Comparison of ENCODE assay signal across 8 mouse cellular contexts in the genomic region with DNA sequence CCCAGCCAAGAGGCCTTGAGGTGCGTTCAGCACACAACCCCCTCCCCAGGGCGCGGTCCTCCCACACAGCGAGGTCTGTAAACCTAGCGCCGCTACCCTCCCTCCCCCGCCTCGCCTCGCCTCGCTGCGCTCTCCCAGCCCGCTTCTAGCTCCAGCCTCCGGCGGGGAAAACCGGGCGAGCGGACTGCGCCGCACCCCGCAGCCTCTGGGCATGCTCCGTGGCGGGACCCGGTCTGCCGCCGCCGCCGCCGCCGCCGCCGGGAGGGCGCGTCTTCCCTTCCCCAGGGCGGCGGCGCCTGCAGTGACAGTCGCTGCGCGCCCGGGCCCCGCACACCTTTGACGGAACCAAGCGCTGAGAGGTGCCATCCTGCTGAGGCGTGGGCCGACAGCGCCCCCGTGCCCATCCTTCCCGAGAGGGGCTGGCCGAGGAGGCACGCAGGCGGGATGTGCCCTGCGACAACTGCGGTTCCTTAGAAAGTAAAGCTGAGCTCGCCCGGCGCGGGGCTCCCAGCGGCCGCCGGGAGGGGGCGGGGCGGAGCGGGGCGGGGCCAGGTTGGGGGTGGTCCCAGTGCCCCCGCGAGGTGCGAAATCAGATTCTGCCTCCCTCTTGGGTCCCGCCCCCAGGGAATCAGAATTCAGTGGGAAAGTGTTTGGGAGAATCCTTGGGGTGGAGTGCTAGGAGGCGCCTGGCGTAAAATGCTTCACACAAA.
DNase-seq lines count a peak whose midpoint lies in the region; ATAC-seq and TF ChIP-seq lines count a peak whose summit lies in the region.

No protein-coding gene starts in this region.

- no peak for TF ChIP-seq CTCF in E14TG2a.4 (conservative IDR thresholded peaks at IDR 0.05; ENCODE audit: low read length)
- no peak for TF ChIP-seq CTCF in heart, postnatal 0 days (IDR thresholded peaks at IDR 0.05; ENCODE audit: low read depth)
- TF ChIP-seq CTCF in liver, embryonic 14.5 days (IDR thresholded peaks at IDR 0.05; ENCODE audit: low read depth): no peak

- H3K27ac ChIP-seq in forebrain, embryonic 14.5 days (ENCODE audit: low read depth, low read length): peak overlapping the region; percentile 50
- peak overlapping the region; percentile 100 for H3K27ac ChIP-seq in heart, postnatal 0 days (ENCODE audit: low read depth)
- H3K27ac ChIP-seq in liver, embryonic 14.5 days: no peak overlapping the region
- H3K27ac ChIP-seq in neural tube, embryonic 12.5 days: peak overlapping the region; percentile 67; the same call in 1 of the 2 replicates

- no peaks in the 10 kb centered on the region for H3K27me3 ChIP-seq in E14TG2a.4 (ENCODE audit: insufficient read depth, low read length)
- no peaks in the 10 kb centered on the region for H3K27me3 ChIP-seq in forebrain, embryonic 14.5 days (replicated peaks; ENCODE audit: control insufficient read depth, insufficient read depth, low read length)
- no peaks in the 10 kb centered on the region for H3K27me3 ChIP-seq in heart, postnatal 0 days (ENCODE audit: control insufficient read depth, insufficient read depth, low read length)
- H3K27me3 ChIP-seq in liver, embryonic 14.5 days (ENCODE audit: control insufficient read depth, insufficient read depth, low read length): peaks cover 38% of the 10 kb centered on the region
- no peaks in the 10 kb centered on the region for H3K27me3 ChIP-seq in neural tube, embryonic 12.5 days (replicated peaks)

- H3K9me3 ChIP-seq in E14TG2a.4 (ENCODE audit: low read length): no peaks in the 10 kb centered on the region
- no peaks in the 10 kb centered on the region for H3K9me3 ChIP-seq in forebrain, embryonic 14.5 days (replicated peaks; ENCODE audit: control insufficient read depth, low read length)
- no peaks in the 10 kb centered on the region for H3K9me3 ChIP-seq in heart, postnatal 0 days (replicated peaks; ENCODE audit: control insufficient read depth, low read length)
- no peaks in the 10 kb centered on the region for H3K9me3 ChIP-seq in liver, embryonic 14.5 days (ENCODE audit: control insufficient read depth, low read length)
- no peaks in the 10 kb centered on the region for H3K9me3 ChIP-seq in neural tube, embryonic 12.5 days

- H3K4me3 ChIP-seq in E14TG2a.4 (replicated peaks; ENCODE audit: low read length): peak overlapping the region; percentile 96
- peak overlapping the region; percentile 63 for H3K4me3 ChIP-seq in forebrain, embryonic 14.5 days (ENCODE audit: low read depth, low read length)
- peak overlapping the region; percentile 89 for H3K4me3 ChIP-seq in heart, postnatal 0 days (ENCODE audit: low read depth, low read length)
- H3K4me3 ChIP-seq in liver, embryonic 14.5 days (ENCODE audit: insufficient read depth in 1 of 2, low read depth in 2 of 2, low read length in 2 of 2): peak overlapping the region; percentile 58 to 68
- H3K4me3 ChIP-seq in neural tube, embryonic 12.5 days: peak overlapping the region; percentile 73

- under 1% methylated on average over 67 of the region's 70 CpGs for WGBS in forebrain, embryonic 14.5 days
- under 1% methylated on average over 53 of the region's 70 CpGs for WGBS in heart, postnatal 0 days
- WGBS in liver, embryonic 14.5 days (ENCODE audit: insufficient replicate concordance): under 1% methylated on average over 69 of the region's 70 CpGs
- WGBS in neural tube, embryonic 12.5 days: under 1% methylated on average over 62 of the region's 70 CpGs

- TF ChIP-seq EP300 in heart, postnatal 0 days (IDR thresholded peaks at IDR 0.05; ENCODE audit: low read depth): 0 out of 2 replicates have a peak, but pooled peaks have one; percentile 21
- TF ChIP-seq EP300 in liver, embryonic 14.5 days (IDR thresholded peaks at IDR 0.05; ENCODE audit: low read depth): no peak

- peaks cover 64% of the 10 kb centered on the region for H3K4me1 ChIP-seq in E14TG2a.4 (replicated peaks; ENCODE audit: low read depth, low read length)
- peaks cover 9% of the 10 kb centered on the region; the same call in 1 of the 2 replicates for H3K4me1 ChIP-seq in forebrain, embryonic 14.5 days (ENCODE audit: control insufficient read depth, insufficient read depth, low read length)
- peaks cover 24% of the 10 kb centered on the region for H3K4me1 ChIP-seq in heart, postnatal 0 days (ENCODE audit: control insufficient read depth, insufficient read depth)
- H3K4me1 ChIP-seq in liver, embryonic 14.5 days (replicated peaks; ENCODE audit: control insufficient read depth in 2 of 2, insufficient read depth in 2 of 2, low read length in 1 of 2): peaks cover 3 to 14% of the 10 kb centered on the region in 2 experiments; a peak in 3 of 4 replicates
- peaks cover 15% of the 10 kb centered on the region for H3K4me1 ChIP-seq in neural tube, embryonic 12.5 days

- H3K4me2 ChIP-seq in forebrain, embryonic 14.5 days (ENCODE audit: low read length): peak overlapping the region; percentile 99
- peak overlapping the region; percentile 90 for H3K4me2 ChIP-seq in heart, postnatal 0 days (ENCODE audit: low read depth, low read length)
- peak overlapping the region; percentile 73 for H3K4me2 ChIP-seq in liver, embryonic 14.5 days (ENCODE audit: low read depth)
- H3K4me2 ChIP-seq in neural tube, embryonic 12.5 days (replicated peaks): peak overlapping the region; percentile 95

- ATAC-seq in forebrain, embryonic 14.5 days: peak; percentile 90
- ATAC-seq in heart, postnatal 0 days (ENCODE audit: insufficient read depth, low read depth): peak; percentile 75
- peak; percentile 72 for ATAC-seq in liver, embryonic 14.5 days (ENCODE audit: insufficient read depth)
- peak; percentile 80 for ATAC-seq in neural tube, embryonic 12.5 days (ENCODE audit: low FRiP score, low read depth)

- peak overlapping the region; percentile 69 for H3K9ac ChIP-seq in forebrain, embryonic 14.5 days (ENCODE audit: low read length)
- H3K9ac ChIP-seq in heart, postnatal 0 days (replicated peaks; ENCODE audit: low read depth, low read length): peak overlapping the region; percentile 90
- peak overlapping the region; percentile 14; the same call in 1 of the 2 replicates for H3K9ac ChIP-seq in liver, embryonic 14.5 days (replicated peaks)
- H3K9ac ChIP-seq in neural tube, embryonic 12.5 days: peak overlapping the region; percentile 76

- DNase-seq in cerebellum, adult 18-20 months: peak; percentile 31 to 54
- peak; percentile 86 for DNase-seq in forebrain, embryonic 14.5 days (ENCODE audit: low spot score)
- peak; percentile 85 for DNase-seq in heart, postnatal 0 days (ENCODE audit: low spot score)
- peak; percentile 87 to 93 for DNase-seq in kidney, postnatal 25 days
- DNase-seq in liver, embryonic 14.5 days (ENCODE audit: low read depth in 3 of 3, low spot score in 3 of 3): no peak
- DNase-seq in thymus, adult 18-20 months: peak; percentile 5 to 10

- peaks cover 34% of the 10 kb centered on the region for H3K36me3 ChIP-seq in E14TG2a.4 (ENCODE audit: insufficient read depth, low read length)
- no peaks in the 10 kb centered on the region for H3K36me3 ChIP-seq in forebrain, embryonic 14.5 days (ENCODE audit: control insufficient read depth, insufficient read depth, low read length)
- H3K36me3 ChIP-seq in heart, postnatal 0 days (replicated peaks; ENCODE audit: control insufficient read depth, insufficient read depth, low read length): no peaks in the 10 kb centered on the region; the same call in 1 of the 2 replicates
- no peaks in the 10 kb centered on the region for H3K36me3 ChIP-seq in liver, embryonic 14.5 days (replicated peaks; ENCODE audit: control insufficient read depth, insufficient read depth, low read depth)
- H3K36me3 ChIP-seq in neural tube, embryonic 12.5 days: peaks cover 3% of the 10 kb centered on the region; the same call in 1 of the 2 replicates

Comparison
In these comparisons a context has a peak if more than half of its experiments do, and no peak if none do; other contexts are left out.
1. DNase-seq: peak in cerebellum, adult 18-20 months (2 of 2), forebrain, embryonic 14.5 days (single experiment), heart, postnatal 0 days (single experiment), kidney, postnatal 25 days (2 of 2) and thymus, adult 18-20 months (2 of 2); none in liver, embryonic 14.5 days (0 of 3).
2. H3K9ac ChIP-seq: peak in every context shown above with its lines; median percentile 90 in heart, postnatal 0 days; 76 in neural tube, embryonic 12.5 days; 69 in forebrain, embryonic 14.5 days; 14 in liver, embryonic 14.5 days.
3. Peak in every context shown above with its lines, with median percentiles within 50 percentile points of each other: H3K4me3 ChIP-seq, ATAC-seq and H3K4me2 ChIP-seq.